25 mouse cellular contexts compared by ENCODE assay signal in genomic region chr8:12103296-12103695, GRCm38 (mm10).
A peak's percentile ranks its signal among the peaks of the same experiment; 100 is the strongest.
DNase-seq lines count a peak whose midpoint lies in the region; ATAC-seq lines count a peak whose summit lies in the region.
"Had no signal": no experiment of that assay in that cellular context is flagged by ENCODE, and none has a peak within 500 bp of the region (broad histone marks: within the 10 kb centered on the region; RNA-seq: fewer than 3 reads in every experiment).

No protein-coding gene starts in this region.

- H3K4me2 ChIP-seq in midbrain, embryonic 16.5 days (ENCODE audit: low read length) = no peak overlapping the region
- H3K4me2 ChIP-seq in midbrain, embryonic 14.5 days (ENCODE audit: low read length) = no peak overlapping the region
- H3K4me2 ChIP-seq in midbrain, embryonic 13.5 days (replicated peaks) = no peak overlapping the region
- H3K4me2 ChIP-seq: embryonic facial prominence, embryonic 13.5 days; heart, embryonic 11.5 days; hindbrain, embryonic 14.5 days had no signal

- 24% methylated on average over 4 of the region's 4 CpGs for WGBS in midbrain, embryonic 10.5 days
- 32% methylated on average over 4 of the region's 4 CpGs for WGBS in midbrain, embryonic 16.5 days
- WGBS in midbrain, embryonic 14.5 days = 30% methylated on average over 4 of the region's 4 CpGs
- 22% methylated on average over 4 of the region's 4 CpGs for WGBS in midbrain, embryonic 13.5 days

- DNase-seq in embryo, embryonic 11 days = peak; percentile 20
- no peak for DNase-seq in embryo, embryonic 10 days (ENCODE audit: low spot score)
- DNase-seq in midbrain, embryonic 10.5 days (ENCODE audit: low spot score) = peak; percentile 62
- DNase-seq in midbrain, embryonic 14.5 days = peak; percentile 32
- DNase-seq in adipocyte (ENCODE audit: low spot score) = no peak
- DNase-seq: adrenal gland, adult 8-10 months; adrenal gland, postnatal 25 days; cerebellum, adult 18-20 months; cerebellum, adult 9-10 months; cerebellum, postnatal 14 days; forebrain, postnatal 0 days; gastrocnemius, adult 2 months; gastrocnemius, postnatal 14 days had no signal

- no peak for ATAC-seq in midbrain, embryonic 16.5 days
- no peak for ATAC-seq in midbrain, embryonic 14.5 days (ENCODE audit: low FRiP score, low TSS enrichment)
- ATAC-seq in midbrain, embryonic 13.5 days = no peak
- ATAC-seq: forebrain, embryonic 14.5 days; forebrain, postnatal 0 days; hindbrain, postnatal 0 days; inflammation-experienced regulatory T-cells, adult 6 months; Patski had no signal

- H3K27ac ChIP-seq in midbrain, embryonic 10.5 days (replicated peaks) = peak overlapping the region; percentile 56
- H3K27ac ChIP-seq in midbrain, embryonic 16.5 days (ENCODE audit: low read length) = no peak overlapping the region
- H3K27ac ChIP-seq in midbrain, embryonic 14.5 days (replicated peaks; ENCODE audit: low read depth, low read length) = no peak overlapping the region
- no peak overlapping the region for H3K27ac ChIP-seq in midbrain, embryonic 13.5 days
- H3K27ac ChIP-seq: embryonic facial prominence, embryonic 10.5 days; embryonic facial prominence, embryonic 13.5 days; gastrocnemius, adult 2 months; hindbrain, embryonic 14.5 days; hindbrain, postnatal 0 days had no signal

- peaks cover 56% of the 10 kb centered on the region for H3K4me1 ChIP-seq in midbrain, embryonic 10.5 days
- H3K4me1 ChIP-seq in midbrain, embryonic 16.5 days (ENCODE audit: control insufficient read depth, insufficient read depth, low read length) = peaks cover 10% of the 10 kb centered on the region
- H3K4me1 ChIP-seq in midbrain, embryonic 14.5 days (ENCODE audit: control insufficient read depth, insufficient read depth, low read length) = peaks cover 30% of the 10 kb centered on the region
- H3K4me1 ChIP-seq in midbrain, embryonic 13.5 days (replicated peaks) = peaks cover 33% of the 10 kb centered on the region

- H3K36me3 ChIP-seq in midbrain, embryonic 10.5 days = no peaks in the 10 kb centered on the region
- H3K36me3 ChIP-seq in midbrain, embryonic 16.5 days (ENCODE audit: control insufficient read depth, insufficient read depth, low read length) = no peaks in the 10 kb centered on the region
- H3K36me3 ChIP-seq in midbrain, embryonic 14.5 days (ENCODE audit: control insufficient read depth, insufficient read depth, low read length) = no peaks in the 10 kb centered on the region
- no peaks in the 10 kb centered on the region for H3K36me3 ChIP-seq in midbrain, embryonic 13.5 days
- H3K36me3 ChIP-seq: embryonic facial prominence, embryonic 10.5 days; embryonic facial prominence, embryonic 13.5 days; G1E had no signal

- H3K9ac ChIP-seq in midbrain, embryonic 16.5 days (ENCODE audit: low read depth, low read length) = no peak overlapping the region
- H3K9ac ChIP-seq in midbrain, embryonic 14.5 days (replicated peaks; ENCODE audit: low read length) = no peak overlapping the region
- no peak overlapping the region for H3K9ac ChIP-seq in midbrain, embryonic 13.5 days (replicated peaks)
- H3K9ac ChIP-seq: embryonic facial prominence, embryonic 13.5 days; forebrain, postnatal 0 days; hindbrain, embryonic 14.5 days had no signal

- peaks cover 92% of the 10 kb centered on the region for H3K27me3 ChIP-seq in midbrain, embryonic 10.5 days (ENCODE audit: low read depth, poor library complexity, severe bottlenecking)
- H3K27me3 ChIP-seq in midbrain, embryonic 16.5 days (ENCODE audit: control insufficient read depth, insufficient read depth, low read depth, low read length) = peaks cover 15% of the 10 kb centered on the region
- peaks cover 10% of the 10 kb centered on the region; the same call in 1 of the 2 replicates for H3K27me3 ChIP-seq in midbrain, embryonic 14.5 days (ENCODE audit: control insufficient read depth, insufficient read depth, low read length)
- peaks cover 54% of the 10 kb centered on the region for H3K27me3 ChIP-seq in midbrain, embryonic 13.5 days

- H3K4me3 ChIP-seq in midbrain, embryonic 10.5 days = peak overlapping the region; percentile 20; the same call in 1 of the 2 replicates
- H3K4me3 ChIP-seq in midbrain, embryonic 16.5 days (ENCODE audit: low read depth, low read length) = no peak overlapping the region
- no peak overlapping the region for H3K4me3 ChIP-seq in midbrain, embryonic 14.5 days (replicated peaks; ENCODE audit: low read depth, low read length)
- no peak overlapping the region for H3K4me3 ChIP-seq in midbrain, embryonic 13.5 days (replicated peaks)
- H3K4me3 ChIP-seq: embryonic facial prominence, embryonic 10.5 days; embryonic facial prominence, embryonic 13.5 days; erythroblast, embryonic 14.5 days; gastrocnemius, adult 2 months had no signal

- no peaks in the 10 kb centered on the region for H3K9me3 ChIP-seq in midbrain, embryonic 10.5 days (replicated peaks)
- H3K9me3 ChIP-seq in midbrain, embryonic 16.5 days (replicated peaks; ENCODE audit: control insufficient read depth, low read length, poor library complexity, severe bottlenecking) = no peaks in the 10 kb centered on the region
- H3K9me3 ChIP-seq in midbrain, embryonic 14.5 days (ENCODE audit: control insufficient read depth, low read length) = 0 out of 2 replicates have a peak, but pooled peaks cover 3% of the 10 kb centered on the region
- H3K9me3 ChIP-seq in midbrain, embryonic 13.5 days = 0 out of 2 replicates have a peak, but pooled peaks cover 7% of the 10 kb centered on the region
- H3K9me3 ChIP-seq: embryonic facial prominence, embryonic 10.5 days; embryonic facial prominence, embryonic 13.5 days; G1E had no signal

Comparison
In these comparisons a context has a peak if more than half of its experiments do, and no peak if none do; other contexts are left out.
1. DNase-seq: peak in embryo, embryonic 11 days (single experiment), midbrain, embryonic 10.5 days (single experiment) and midbrain, embryonic 14.5 days (single experiment); none in embryo, embryonic 10 days (single experiment) and adipocyte (single experiment).